Mouse (Mus musculus): ENCODE data around the gene Trappc13.
A peak's percentile ranks its signal among the peaks of the same experiment; 100 is the strongest.
"Not testable (repeated sequence)": the region's sequence is repeated elsewhere in the genome, so short reads cannot be mapped to it uniquely, and the experiment has no call there.

The Trappc13 gene

DNA sequence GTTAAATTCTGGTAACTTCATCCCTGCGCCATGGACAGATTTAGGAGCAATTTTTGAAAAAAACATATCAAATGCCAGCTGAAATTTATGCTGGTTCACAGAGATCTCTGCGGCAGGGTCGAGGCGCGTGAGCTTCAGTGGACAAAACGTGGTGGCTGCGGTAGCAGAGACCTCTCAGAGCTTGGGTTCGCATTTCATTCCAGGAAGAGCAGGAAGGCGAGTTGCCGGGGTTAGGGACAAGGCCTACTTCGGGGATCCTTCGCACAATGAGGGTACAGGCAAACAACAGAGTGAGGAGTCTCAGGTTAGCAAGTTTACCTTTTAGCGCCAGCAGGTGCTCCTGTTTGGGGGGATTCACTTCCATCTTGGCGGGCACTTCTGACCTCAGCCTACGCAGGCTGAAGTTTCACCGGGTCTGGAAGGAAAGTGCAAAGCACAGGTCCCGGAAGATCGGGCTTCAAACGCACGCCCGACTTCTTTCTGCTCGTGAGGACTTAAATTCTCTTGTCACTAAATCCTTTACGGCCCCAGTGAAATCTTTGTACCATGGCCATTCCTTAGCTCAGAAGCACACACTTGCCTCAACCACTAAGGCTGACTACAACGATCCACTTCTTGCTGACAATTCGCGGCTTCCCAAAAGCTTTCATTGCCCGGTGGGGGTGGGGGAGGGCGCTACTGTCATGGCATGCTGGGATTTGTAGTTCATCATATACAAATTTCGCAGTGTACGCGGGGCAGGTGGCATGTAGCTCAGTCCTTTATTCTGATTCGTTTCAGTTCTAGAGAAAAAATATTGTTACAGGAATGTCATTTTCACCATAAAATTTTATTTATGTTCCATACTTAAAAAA lies at the start of gene Trappc13:
Gene Trappc13 (minus strand): TSS at position 674 of the 854 bp plus-strand sequence.
- no peak for DNase-seq (ENCODE audit: low spot score)

DNA sequence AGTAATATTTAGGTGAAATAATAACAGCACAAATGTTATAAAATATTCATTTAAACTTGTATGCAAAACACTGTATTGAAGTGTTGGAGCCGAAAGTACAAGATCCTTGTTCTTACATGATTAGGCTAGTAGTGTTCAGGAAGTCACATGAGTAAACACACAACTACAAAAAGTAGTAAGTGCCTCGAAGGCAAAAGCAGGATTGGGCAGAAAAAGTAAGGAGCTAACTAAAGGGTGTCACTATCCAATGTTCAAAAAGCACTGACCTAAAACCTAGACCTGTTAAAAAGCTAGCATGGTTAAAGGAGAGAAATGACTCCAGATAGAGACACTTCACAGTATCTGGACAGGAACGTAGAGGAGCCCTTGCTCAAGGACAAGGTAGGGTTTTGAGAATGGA lies 49.2 kb upstream of the Trappc13 start:
- DNase-seq (ENCODE audit: low spot score): no peak

GRCm38 (mm10) chr13:104204313-104204712 lies 26.0 kb upstream of the Trappc13 start:
- no peak for DNase-seq (ENCODE audit: low spot score)

DNA sequence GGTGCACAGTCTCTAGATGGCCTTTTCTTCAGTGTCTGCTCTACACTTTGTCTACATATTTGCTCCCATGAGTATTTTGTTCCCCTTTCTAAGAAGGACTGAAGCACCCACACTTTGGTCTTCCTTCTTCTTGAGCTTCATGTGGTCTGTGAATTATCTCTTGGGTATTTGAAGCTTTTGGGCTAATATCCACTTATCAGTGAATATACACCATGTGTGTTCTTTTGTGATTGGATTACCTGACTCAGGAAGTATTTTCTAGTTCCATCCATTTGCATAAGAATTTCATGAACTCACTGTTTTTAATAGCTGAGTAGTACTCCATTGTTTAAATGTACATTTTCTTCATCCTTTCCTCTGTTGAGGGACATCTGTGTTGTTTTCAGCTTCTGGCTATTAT lies 17.6 kb upstream of the Trappc13 start:
- DNase-seq (ENCODE audit: low spot score): not testable (repeated sequence)

- DNase-seq (ENCODE audit: low spot score): no peak
Observed at GRCm38 (mm10) chr13:104187357-104187756, 9.1 kb upstream of the Trappc13 start.

- DNase-seq (ENCODE audit: low spot score): no peak
Observed at GRCm38 (mm10) chr13:104179176-104179888, 1.1 kb upstream of the Trappc13 start.

DNA sequence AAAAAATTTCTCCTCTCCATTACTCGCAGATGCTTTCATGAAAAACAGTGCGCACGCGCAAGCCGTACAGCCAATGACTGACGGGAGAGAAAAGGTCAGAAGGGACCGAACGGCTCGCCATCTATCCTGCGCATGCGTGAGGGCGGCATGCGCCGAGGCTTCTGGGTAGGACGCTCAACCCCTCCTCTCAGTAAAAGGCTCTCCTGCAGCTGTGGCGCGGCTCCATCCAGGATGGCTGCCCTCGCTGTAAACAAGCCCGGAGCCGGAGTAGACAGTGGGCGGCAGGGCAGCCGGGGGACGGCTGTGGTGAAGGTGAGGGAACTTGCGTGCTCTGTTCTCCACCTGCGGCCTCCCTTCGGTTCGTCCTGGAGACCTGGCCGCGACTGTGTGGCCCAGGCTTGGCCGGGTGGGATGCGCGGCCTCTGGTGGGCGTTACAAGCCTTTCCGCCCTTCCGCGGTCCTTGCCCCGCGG lies 417 bp upstream of the Trappc13 start, which contains the start of gene Trim23:
Gene Trim23 (plus strand): TSS at position 148 of the 472 bp plus-strand sequence.
- peak; percentile 98 for DNase-seq (ENCODE audit: low spot score)

DNA sequence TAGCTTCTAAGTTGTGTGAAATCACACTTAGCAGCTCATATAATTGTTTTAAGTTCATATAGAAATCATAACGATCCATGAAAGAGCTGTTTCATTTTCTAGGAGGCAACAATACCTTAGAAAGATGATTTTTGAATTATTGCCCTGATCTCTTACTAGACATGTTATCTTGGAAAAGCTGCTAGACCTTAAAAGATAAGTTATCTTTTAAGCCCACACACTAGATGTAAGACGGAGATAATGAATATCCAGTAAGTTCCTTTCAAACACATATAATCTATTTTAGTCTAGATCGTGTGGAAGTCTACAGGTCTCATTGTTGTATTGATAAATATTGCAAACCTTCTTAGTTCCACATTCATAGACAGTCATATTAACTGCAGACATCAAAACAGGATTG lies 1.4 kb downstream of the Trappc13 start:
- DNase-seq (ENCODE audit: low spot score): no peak

DNA sequence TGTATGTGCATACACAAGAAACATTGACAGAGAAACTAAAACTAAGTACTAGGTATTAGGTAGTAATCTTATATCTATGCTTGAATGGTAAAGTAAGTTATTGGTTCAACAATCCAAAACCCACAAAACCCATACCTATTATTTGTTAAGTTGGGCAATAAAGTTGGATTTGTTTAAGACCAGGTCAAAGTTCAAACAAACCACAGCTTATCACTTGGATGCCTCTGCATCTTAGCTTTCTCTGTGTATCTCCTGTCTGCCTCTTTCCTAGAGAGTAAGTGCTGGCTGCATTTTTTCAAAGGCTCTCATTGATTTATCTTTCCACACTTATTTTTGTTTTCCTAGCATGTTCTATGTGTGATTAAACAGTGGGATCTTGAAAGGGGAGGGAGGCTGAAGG lies 5.8 kb downstream of the Trappc13 start:
- DNase-seq (ENCODE audit: low spot score): no peak

DNA sequence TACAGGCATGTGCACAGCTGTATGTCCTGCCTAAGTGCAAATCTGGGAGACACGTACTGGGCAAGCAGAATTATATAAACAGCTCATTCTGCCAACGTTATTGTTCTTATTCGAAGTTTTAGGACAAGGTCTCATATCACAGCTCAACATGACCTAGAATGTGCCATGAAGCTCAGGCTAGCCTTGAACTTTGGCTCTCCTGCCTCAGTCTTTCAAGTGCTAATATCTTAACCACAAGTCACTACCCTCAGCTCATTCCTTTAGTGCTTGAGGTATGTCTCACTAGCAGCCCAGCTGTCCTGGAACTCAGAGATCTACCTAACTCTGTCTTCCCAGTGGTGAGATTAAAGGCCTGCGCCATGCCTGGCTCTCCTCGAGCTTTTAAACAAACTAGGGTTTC lies 6.6 kb downstream of the Trappc13 start:
- no peak for DNase-seq (ENCODE audit: low spot score)

DNA sequence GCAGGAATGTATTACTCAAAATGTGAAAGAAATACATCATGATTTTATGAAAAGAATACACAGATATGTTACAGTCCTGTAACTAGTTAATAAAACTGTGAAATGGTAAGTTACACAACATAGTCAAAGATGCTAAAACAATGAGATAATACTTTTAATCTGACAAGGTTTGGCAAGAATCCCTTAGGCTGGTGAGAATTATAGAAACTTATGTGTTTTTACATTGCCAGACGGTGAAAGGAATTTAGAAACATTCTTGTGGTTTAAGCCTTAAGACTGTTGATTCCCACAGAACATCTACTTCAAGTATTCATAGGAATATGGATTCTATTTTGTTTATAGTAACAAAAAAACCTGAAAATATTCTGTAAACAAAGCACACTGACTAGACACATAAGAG lies 22.6 kb downstream of the Trappc13 start:
- no peak for DNase-seq (ENCODE audit: low spot score)

GRCm38 (mm10) chr13:104155106-104155505 lies 23.2 kb downstream of the Trappc13 start:
- no peak for DNase-seq (ENCODE audit: low spot score)

DNA sequence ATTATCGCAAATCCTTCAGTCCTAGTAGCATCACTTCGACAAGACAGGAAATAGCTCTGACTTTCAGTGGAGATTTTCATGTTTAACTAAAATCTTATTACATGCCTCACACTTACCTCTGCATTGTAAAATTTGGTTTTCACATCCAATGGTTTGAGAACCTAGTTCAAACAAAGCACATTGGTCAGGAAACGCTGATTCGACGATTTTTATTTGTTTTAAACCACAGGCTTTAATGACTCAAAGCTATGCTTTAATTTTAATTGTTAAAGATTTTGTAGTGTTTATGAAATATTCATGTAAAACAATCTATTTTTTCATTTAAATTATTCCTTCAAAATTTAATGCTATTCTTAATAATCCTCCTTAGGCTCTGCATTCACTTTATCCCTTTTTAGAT lies 24.1 kb downstream of the Trappc13 start:
- DNase-seq (ENCODE audit: low spot score): no peak

GRCm38 (mm10) chr13:104145646-104146045 lies 32.6 kb downstream of the Trappc13 start:
- DNase-seq (ENCODE audit: low spot score): no peak

DNA sequence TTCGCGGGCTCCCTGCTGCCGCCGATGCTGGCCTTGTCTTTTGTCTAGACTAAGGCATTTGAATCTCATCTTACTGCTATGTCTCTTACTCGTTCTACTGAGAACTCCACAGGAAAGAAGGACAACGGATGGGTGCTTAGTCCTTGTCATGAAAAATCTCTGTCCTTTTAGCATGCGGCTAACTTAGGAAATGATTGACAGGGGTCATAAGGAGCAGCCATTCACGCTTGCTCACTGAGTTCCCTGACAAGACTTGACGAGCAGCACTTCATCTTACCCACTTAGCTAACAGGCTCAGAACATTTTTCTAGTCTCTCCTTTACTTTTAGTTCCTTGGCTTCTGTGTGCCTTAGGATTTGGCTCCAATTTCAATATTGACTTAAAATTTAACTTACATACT lies 33.4 kb downstream of the Trappc13 start:
- DNase-seq (ENCODE audit: low spot score): no peak

DNA sequence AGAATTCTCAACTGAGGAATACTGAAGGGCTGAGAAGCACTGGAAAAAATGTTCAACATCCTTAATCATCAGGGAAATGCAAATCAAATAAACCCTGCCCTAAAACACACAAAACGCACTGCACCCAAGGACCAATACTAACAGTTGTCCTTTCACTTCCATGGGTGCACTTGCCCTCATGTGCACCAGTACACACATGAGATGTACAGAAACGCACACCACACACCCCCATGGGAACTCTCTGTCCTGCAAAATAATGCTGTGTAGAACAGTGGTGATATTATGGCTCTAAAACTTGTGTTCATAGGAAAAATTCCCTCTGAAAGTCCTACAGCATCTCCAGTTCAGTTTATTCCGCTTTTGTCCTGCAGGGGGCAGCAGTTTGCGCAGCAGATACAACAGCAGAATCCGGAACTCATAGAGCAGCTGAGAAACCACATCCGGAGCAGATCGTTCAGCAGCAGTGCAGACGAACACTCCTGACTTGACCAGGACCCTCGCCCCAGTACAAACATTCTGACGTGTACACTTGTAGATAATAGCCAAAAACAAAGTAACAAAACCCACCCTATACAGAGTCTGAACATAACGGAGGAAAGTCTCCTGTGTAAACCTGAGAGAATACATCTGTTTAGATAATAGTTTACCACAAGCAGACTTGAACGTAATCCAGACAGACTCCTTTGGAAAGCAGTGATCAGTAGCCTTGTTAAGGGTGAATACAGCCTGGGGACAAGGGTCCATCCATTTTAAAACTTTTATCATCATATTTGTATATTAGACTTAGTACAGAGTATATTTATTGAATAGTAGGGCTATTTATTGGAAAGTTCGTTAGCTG lies 38.7 kb downstream of the Trappc13 start:
- DNase-seq (ENCODE audit: low spot score): peak; percentile 51

DNA sequence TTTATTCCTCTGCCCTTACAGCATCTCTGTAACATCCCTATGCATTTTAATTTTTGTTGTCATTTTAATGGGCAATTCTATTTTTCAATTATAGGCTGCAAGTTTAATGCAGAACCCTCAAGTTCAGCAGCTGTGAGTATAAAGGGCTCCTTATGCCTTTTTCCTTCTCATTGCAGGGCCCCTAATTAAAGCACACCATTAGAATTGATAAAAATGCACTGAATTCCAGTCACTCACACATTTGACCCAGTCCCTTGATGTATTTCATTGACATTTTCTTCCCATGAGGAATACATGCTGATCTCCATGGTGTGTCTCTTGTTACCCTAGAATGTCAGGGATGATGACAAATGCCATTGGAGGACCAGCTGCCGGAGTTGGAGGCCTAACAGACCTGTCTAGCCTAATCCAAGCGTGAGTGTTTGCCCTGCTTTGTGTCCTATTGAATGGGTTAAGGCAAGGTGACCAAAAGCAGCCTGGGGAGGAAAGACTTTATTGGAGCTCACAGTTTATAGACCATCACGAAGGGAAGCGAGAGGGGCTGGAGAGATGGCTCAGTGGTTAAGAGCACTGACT lies 43.7 kb downstream of the Trappc13 start:
- DNase-seq (ENCODE audit: low spot score): no peak

GRCm38 (mm10) chr13:104132561-104132960 lies 45.7 kb downstream of the Trappc13 start:
- no peak for DNase-seq (ENCODE audit: low spot score)

DNA sequence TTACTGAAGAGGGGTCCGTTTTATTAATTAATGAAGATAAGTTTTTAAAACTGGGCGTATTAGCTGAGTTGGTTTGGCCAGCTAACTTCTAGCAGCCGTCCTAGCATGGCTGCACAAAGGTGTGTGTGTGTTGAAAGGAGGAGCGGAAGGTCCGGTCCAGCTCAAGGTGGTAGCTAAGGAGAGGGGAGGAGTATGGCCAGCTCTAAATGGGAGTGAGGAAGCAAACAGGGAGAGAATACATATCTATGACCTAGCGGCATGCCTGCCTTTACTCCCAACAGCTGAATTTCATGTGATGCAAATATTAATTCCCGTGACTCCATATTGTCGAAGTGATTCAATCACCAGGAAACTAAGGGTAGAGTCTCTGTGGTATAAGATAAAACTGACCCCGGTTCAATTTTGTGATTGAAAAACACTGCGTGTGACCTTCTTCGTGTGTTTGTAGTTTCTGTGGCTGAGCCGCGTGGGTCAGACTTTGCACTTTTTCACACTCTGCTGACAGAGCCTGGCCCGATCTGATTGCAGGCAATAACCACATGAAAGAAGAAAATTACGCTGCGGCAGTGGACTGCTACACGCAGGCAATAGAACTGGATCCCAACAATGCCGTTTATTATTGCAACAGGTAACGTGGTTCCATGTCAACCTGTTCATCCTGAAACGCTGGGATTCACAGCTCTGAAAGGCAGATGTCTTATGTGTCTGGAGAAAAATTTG lies 54.4 kb downstream of the Trappc13 start:
- no peak for DNase-seq (ENCODE audit: low spot score)

- no peak for DNase-seq (ENCODE audit: low spot score)
Observed at GRCm38 (mm10) chr13:104122078-104122840, 56.0 kb downstream of the Trappc13 start.
